Mouse (Mus musculus) liver, embryonic 15.5 days (tissue): ENCODE measurements around the gene Vmn1r233. TPM values are rescaled to one million over a fixed set of nuclear protein-coding genes. Genes with fewer than 3 reads are reported as not detected.

Source experiments
- ATAC-seq: fragments of 200-750 bp; cut with Nextera tagmentation; 2 replicates; pipeline ENCODE4 v1.8.0; 2017; ENCODE audit warnings: moderate number of reproducible peaks, mild to moderate bottlenecking, moderate library complexity; ENCODE audit not compliant: insufficient read depth
- H3K27ac ChIP-seq: fragments of 300-500 bp; sonication (generic); replicated peaks from 2 replicates; pipeline ENCODE4 v1.5.1; 2015; ENCODE audit warnings: mild to moderate bottlenecking, inconsistent platforms
- H3K27me3 ChIP-seq: fragments of 300-500 bp; sonication (generic); 2 replicates; pipeline ENCODE4 v1.6.1; 2015; ENCODE audit warnings: mild to moderate bottlenecking, inconsistent platforms
- H3K36me3 ChIP-seq: fragments of 300-500 bp; sonication (generic); replicated peaks from 2 replicates; pipeline ENCODE4 v1.6.1; 2015; ENCODE audit warnings: moderate library complexity, mild to moderate bottlenecking, inconsistent platforms
- H3K4me1 ChIP-seq: fragments of 300-500 bp; sonication (generic); replicated peaks from 2 replicates; pipeline ENCODE4 v1.6.1; 2015; ENCODE audit warnings: inconsistent platforms
- H3K4me2 ChIP-seq: fragments of 300-500 bp; sonication (generic); 2 replicates; pipeline ENCODE4 v1.6.1; 2015; ENCODE audit warnings: moderate library complexity, mild to moderate bottlenecking, inconsistent platforms
- H3K4me3 ChIP-seq: fragments of 300-500 bp; sonication (generic); replicated peaks from 2 replicates; pipeline ENCODE4 v1.5.1; 2015; ENCODE audit warnings: mild to moderate bottlenecking, inconsistent platforms
- H3K9ac ChIP-seq: fragments of 300-500 bp; sonication (generic); 2 replicates; pipeline ENCODE4 v1.6.1; 2015; ENCODE audit warnings: moderate library complexity, mild to moderate bottlenecking, inconsistent platforms
- H3K9me3 ChIP-seq: fragments of 300-500 bp; sonication (generic); replicated peaks from 2 replicates; pipeline ENCODE4 v1.6.1; 2016; ENCODE audit warnings: inconsistent platforms
- WGBS: fragments of 180-500 bp; shearing (Covaris S2); methylation state at CpG from one replicate; pipeline ENCODE4 v1.1.7; 2015; ENCODE audit warnings: mixed read lengths; ENCODE audit not compliant: insufficient replicate concordance; 5-methylcytosine and 5-hydroxymethylcytosine counted together
- polyA plus RNA-seq: library from polyadenylated mRNA; unstranded; fragments of >200 nt; fragmentation: Nextera tagmentation; extraction: Ambion mirVana; gene quantifications from 2 replicates; pipeline ENCODE4 v1.2.1, GENCODE M21; 2015

Gene Vmn1r233
- not detected in 2 replicates for polyA plus RNA-seq

- Histone ChIP-seq H3K4me2 (no peak within 1 kb of the TSS), H3K4me1 (no peaks in the 10 kb centered on the region), H3K36me3 (no peaks in the 10 kb centered on the region), H3K27me3 (no peaks in the 10 kb centered on the region), H3K9me3 (no peaks in the 10 kb centered on the region), H3K27ac (no peak within 1 kb of the TSS), H3K9ac (no peak within 1 kb of the TSS), H3K4me3 (no peak within 1 kb of the TSS)
- ATAC-seq: no peak
Measured at GRCm38 (mm10) chr17:20996364-20996763, at the start of gene Vmn1r233. TSS of gene Vmn1r233 (minus strand) at chr17:20996464.

DNA sequence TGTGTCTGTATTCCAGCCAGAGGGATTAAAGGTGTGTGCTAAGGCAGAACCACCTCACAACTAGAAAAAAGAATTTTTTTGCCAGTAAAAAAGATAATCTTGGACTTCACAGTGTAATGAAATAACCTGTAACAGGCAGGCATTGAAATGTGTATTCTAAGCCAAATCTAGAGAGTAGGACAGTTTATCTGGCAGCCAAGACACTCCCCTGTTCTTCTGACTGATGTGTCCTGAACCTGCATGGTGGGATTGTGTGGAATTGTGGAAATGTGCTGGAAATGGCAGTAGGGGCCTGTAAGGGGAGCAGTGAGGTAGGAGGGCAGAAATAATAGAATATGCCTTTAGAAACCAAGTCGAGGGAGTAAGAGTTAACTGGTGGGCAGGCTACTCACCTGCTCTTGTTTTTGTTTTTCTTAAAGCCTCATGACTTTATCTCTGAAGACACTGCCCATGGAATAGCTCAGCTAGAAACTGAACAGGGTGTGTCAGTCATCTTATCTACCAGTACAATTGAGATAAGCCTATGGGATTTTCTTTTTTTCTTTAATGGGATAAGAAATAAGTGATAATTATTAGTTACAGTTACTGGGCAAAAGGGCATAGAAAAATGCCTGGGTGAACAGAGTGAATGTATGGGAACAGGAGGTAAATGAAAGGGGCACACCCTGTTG is 22.3 kb upstream of the Vmn1r233 start:
- Histone ChIP-seq H3K9me3 (no peaks in the 10 kb centered on the region), H3K9ac (no peak overlapping the region), H3K4me1 (peaks cover 20% of the 10 kb centered on the region), H3K36me3 (peaks cover 42% of the 10 kb centered on the region), H3K27me3 (no peaks in the 10 kb centered on the region), H3K4me3 (no peak overlapping the region), H3K27ac (peak overlapping the region; percentile 59), H3K4me2 (peak overlapping the region; percentile 21; the same call in 1 of the 2 replicates)
- 32% methylated on average over 1 of the region's 1 CpGs for WGBS
- ATAC-seq: peak; percentile 74

DNA sequence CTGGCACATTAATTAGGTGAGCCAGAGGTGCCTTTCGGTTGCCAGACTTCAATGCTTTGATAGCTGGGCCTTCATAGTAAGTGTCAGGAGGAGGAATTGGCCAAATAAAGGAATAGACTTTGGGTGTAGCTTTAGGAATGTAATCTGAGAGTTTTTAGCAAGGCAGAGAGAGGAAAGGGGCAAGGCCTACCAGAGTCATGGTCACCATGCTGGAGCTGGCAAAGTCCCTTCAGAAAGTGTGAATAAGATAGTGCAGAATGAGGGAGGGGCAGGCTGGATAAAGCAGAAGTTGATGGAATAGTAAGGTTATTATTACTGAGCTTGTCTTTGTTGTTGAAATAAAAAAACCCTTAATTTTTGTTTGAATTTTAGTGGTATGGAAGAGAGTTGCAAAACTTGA is 13.5 kb upstream of the Vmn1r233 start:
- H3K9ac ChIP-seq: peak overlapping the region; percentile 64
- H3K9me3 ChIP-seq: no peaks in the 10 kb centered on the region
- peak overlapping the region; percentile 82 for H3K4me3 ChIP-seq
- WGBS: 25% methylated on average over 1 of the region's 1 CpGs
- H3K4me2 ChIP-seq: peak overlapping the region; percentile 73
- H3K36me3 ChIP-seq: peaks cover 17% of the 10 kb centered on the region
- peaks cover 19% of the 10 kb centered on the region for H3K4me1 ChIP-seq
- H3K27ac ChIP-seq: peak overlapping the region; percentile 77; the same call in 1 of the 2 replicates
- no peak for ATAC-seq
- no peaks in the 10 kb centered on the region for H3K27me3 ChIP-seq

DNA sequence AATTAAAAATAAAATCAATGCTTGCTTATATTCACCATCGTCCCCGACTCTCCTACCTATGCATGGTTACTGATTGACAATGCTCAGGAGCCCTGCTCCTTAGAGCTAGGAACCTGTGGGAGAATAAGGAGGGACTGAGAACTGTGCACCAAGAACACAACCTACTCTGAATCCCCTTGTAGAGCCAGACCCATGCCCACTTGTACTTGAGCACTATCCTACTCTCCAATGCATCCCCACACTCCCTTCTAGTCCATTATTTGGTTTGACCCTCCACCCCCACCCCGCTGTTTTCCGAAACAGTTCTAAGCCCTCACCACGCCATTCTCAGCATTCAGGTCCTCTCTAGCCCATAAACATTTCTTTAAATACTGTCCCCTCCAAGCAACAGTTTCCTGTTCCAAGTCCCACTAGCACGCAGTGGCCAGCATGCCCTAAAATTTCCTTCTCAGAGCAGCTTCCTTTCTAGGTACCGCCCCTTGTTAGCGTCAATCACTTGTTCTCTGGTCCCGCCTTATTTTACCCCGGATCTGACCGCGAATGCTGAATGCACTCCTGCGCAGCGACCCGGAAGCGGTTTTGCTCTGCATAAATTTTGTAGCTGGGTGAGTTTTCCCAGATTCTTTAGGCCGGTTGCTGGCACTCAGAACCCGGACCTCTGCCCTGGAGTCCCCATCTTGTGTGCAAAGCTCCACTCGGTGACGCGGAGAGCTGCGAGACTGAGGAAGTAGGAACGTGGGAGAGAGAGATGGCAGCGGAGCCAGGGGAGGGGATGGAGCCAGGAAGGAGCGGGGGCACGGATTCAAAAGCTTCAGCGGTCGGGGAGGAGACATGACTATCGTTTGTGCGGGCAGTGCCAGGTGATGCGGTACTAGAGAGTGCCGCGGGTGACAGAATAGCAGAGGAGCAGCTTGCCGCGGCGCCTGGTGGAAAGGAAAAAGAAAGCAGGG is 12.4 kb upstream of the Vmn1r233 start, which contains the start of gene Zfp160:
TSS of gene Zfp160 (plus strand) at position 522 of the 950 bp plus-strand sequence.
- H3K9me3 ChIP-seq: no peaks in the 10 kb centered on the region
- peak within 1 kb of the TSS; percentile 82 for H3K4me3 ChIP-seq
- 4% methylated on average over 36 of the region's 36 CpGs for WGBS
- peaks cover 17% of the 10 kb centered on the region for H3K36me3 ChIP-seq
- peak within 1 kb of the TSS; percentile 77 for H3K27ac ChIP-seq
- peak within 1 kb of the TSS; percentile 73 for H3K4me2 ChIP-seq
- H3K9ac ChIP-seq: peak within 1 kb of the TSS; percentile 64
- H3K27me3 ChIP-seq: no peaks in the 10 kb centered on the region
- peak; percentile 94 for ATAC-seq
- H3K4me1 ChIP-seq: peaks cover 19% of the 10 kb centered on the region

DNA sequence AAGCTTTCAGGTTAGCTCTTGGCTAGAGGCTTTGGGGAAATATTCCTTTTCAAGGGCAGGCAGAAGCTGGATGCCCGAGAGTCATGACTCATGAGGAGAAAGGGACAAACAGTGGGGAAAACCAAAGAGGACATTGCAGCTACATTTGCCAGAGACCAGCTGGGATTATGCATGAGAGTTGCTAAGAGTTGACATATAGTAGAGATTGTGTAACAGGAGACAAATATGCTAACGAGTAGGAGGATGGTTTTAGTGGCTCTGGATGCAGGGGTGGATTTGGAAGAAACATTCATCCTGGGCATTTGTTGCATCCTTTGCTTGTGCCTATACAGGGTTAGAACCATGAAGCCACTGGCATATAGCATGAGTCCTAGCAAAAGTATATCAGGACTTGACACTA is 2.5 kb downstream of the Vmn1r233 start:
- no peak overlapping the region for H3K9ac ChIP-seq
- no peaks in the 10 kb centered on the region for H3K36me3 ChIP-seq
- ATAC-seq: no peak
- H3K4me2 ChIP-seq: no peak overlapping the region
- no peaks in the 10 kb centered on the region for H3K9me3 ChIP-seq
- no peaks in the 10 kb centered on the region for H3K4me1 ChIP-seq
- H3K4me3 ChIP-seq: no peak overlapping the region
- H3K27ac ChIP-seq: no peak overlapping the region
- WGBS: 55% methylated on average over 2 of the region's 2 CpGs
- H3K27me3 ChIP-seq: no peaks in the 10 kb centered on the region

- Histone ChIP-seq H3K36me3 (peaks cover 74% of the 10 kb centered on the region), H3K9me3 (no peaks in the 10 kb centered on the region), H3K4me3 (no peak overlapping the region), H3K4me1 (no peaks in the 10 kb centered on the region), H3K4me2 (no peak overlapping the region), H3K27ac (no peak overlapping the region), H3K27me3 (no peaks in the 10 kb centered on the region), H3K9ac (no peak overlapping the region)
- no peak for ATAC-seq
Measured at GRCm38 (mm10) chr17:20966681-20967080, 29.6 kb downstream of the Vmn1r233 start.

GRCm38 (mm10) chr17:20965421-20965820 is 30.8 kb downstream of the Vmn1r233 start:
- Histone ChIP-seq H3K27ac (no peak overlapping the region), H3K36me3 (peaks cover 86% of the 10 kb centered on the region), H3K9ac (no peak overlapping the region), H3K4me3 (no peak overlapping the region), H3K27me3 (no peaks in the 10 kb centered on the region), H3K4me2 (no peak overlapping the region), H3K4me1 (no peaks in the 10 kb centered on the region), H3K9me3 (no peaks in the 10 kb centered on the region)
- WGBS: 82% methylated on average over 4 of the region's 4 CpGs
- ATAC-seq: no peak

- Histone ChIP-seq H3K4me3 (no peak overlapping the region), H3K27ac (no peak overlapping the region), H3K27me3 (no peaks in the 10 kb centered on the region), H3K4me2 (no peak overlapping the region), H3K36me3 (peaks cover 99% of the 10 kb centered on the region), H3K4me1 (no peaks in the 10 kb centered on the region), H3K9me3 (no peaks in the 10 kb centered on the region), H3K9ac (no peak overlapping the region)
- 82% methylated on average over 5 of the region's 5 CpGs for WGBS
- no peak for ATAC-seq
Measured at GRCm38 (mm10) chr17:20960386-20960785, 35.9 kb downstream of the Vmn1r233 start.

DNA sequence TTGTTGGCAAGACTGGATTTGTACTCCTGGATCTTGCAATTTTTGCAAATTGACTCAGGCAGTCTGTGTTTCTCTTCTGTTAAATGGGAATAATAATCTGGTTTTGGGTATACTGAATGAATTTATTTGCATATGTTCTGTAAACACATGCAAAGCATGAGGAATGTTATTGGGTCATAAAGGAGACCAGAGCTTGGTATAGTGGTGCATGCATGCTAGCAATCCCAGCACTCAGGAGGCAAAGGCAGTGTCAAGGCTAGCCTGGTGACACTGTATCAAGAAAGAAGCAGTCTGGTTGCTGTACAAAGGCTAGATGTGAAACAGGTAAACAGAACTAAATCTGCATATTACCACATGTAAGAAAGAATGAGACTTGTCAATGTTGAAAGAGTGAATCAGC is 49.6 kb downstream of the Vmn1r233 start:
- H3K9me3 ChIP-seq: no peaks in the 10 kb centered on the region
- H3K27ac ChIP-seq: no peak overlapping the region
- H3K27me3 ChIP-seq: no peaks in the 10 kb centered on the region
- peak overlapping the region; percentile 91 for H3K4me3 ChIP-seq
- H3K4me1 ChIP-seq: peaks cover 29% of the 10 kb centered on the region
- H3K4me2 ChIP-seq: peak overlapping the region; percentile 81
- no peak for ATAC-seq
- H3K9ac ChIP-seq: peak overlapping the region; percentile 79; the same call in 1 of the 2 replicates
- H3K36me3 ChIP-seq: peaks cover 4% of the 10 kb centered on the region; the same call in 1 of the 2 replicates

DNA sequence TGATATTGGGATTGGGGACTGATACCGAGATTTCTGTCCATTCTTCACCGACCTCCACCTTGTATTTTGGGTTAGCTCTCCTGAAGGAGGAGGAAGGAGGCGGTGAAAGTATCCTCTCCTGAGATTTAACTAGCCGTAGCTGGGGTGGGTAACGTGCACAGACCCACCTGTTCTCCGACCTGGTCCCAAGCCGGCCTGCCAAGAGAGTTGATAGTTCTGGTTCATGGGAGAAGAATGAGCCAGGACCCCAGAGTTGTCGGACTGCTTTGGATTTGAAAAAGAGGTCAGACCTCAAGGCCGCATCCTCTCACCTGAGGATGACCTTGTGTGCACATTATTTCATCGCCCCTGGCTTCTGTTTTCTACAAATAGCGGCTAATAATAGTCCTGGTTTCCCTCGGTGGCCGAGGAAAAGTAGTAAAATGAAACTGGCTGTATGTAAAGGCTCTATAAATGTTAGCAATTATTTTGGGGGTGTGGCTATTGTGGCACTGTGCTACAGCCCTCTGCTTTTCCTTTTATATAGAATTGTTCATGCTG is 50.2 kb downstream of the Vmn1r233 start:
- Histone ChIP-seq H3K4me3 (peak overlapping the region; percentile 91), H3K4me1 (peaks cover 29% of the 10 kb centered on the region), H3K9me3 (no peaks in the 10 kb centered on the region), H3K36me3 (no peaks in the 10 kb centered on the region), H3K9ac (peak overlapping the region; percentile 79), H3K27me3 (no peaks in the 10 kb centered on the region), H3K27ac (peak overlapping the region; percentile 94), H3K4me2 (peak overlapping the region; percentile 81)
- ATAC-seq: no peak
- under 1% methylated on average over 13 of the region's 13 CpGs for WGBS
